Mouse (Mus musculus) gastrocnemius, adult 2 months (tissue): Measurements from ENCODE around the gene Tcf12. TPM values are rescaled to one million over a fixed set of nuclear protein-coding genes. Genes with fewer than 3 reads are reported as not detected.

ENCODE experiments used
- DNase-seq: peaks from one replicate; pipeline ENCODE4 v3.0.0; 2022
- H3K27ac ChIP-seq: fragments of 200-600 bp; 2 replicates; pipeline ENCODE4 v1.8.1; 2022; ENCODE audit warnings: mild to moderate bottlenecking
- H3K4me3 ChIP-seq: fragments of 200-600 bp; 2 replicates; pipeline ENCODE4 v1.8.1; 2022; ENCODE audit warnings: mild to moderate bottlenecking, moderate library complexity
- CTCF ChIP-seq: fragments of 200-600 bp; IDR thresholded peaks from 2 replicates; pipeline ENCODE4 v1.8.1; 2022; ENCODE audit warnings: antibody characterized with exemption, mild to moderate bottlenecking, moderate library complexity
- intact Hi-C: fragments of 180-260 bp; cut with DNase I; formaldehyde crosslinking; loops from one replicate; pipeline ENCODE4 v1.15.1; 2025
- total RNA-seq, 2 experiments: library from RNA; stranded (reverse); gene quantifications; 2 replicates each; pipeline ENCODE4 v1.2.3; 2021

Tcf12 gene
- total RNA-seq, 2 experiments from 2014 or later = 24.3 to 32.1 TPM

GRCm38 (mm10) chr9:71836366-71836765 is 275.3 kb downstream of the Tcf12 start:
- no peak for DNase-seq
- H3K4me3 ChIP-seq = no peak overlapping the region
- intact Hi-C loops = loop anchor here (10.0 kb wide), 1 partner anchor 118 kb away; no protein-coding TSS in a partner anchor
- TF ChIP-seq CTCF = no peak
- no peak overlapping the region for H3K27ac ChIP-seq

DNA sequence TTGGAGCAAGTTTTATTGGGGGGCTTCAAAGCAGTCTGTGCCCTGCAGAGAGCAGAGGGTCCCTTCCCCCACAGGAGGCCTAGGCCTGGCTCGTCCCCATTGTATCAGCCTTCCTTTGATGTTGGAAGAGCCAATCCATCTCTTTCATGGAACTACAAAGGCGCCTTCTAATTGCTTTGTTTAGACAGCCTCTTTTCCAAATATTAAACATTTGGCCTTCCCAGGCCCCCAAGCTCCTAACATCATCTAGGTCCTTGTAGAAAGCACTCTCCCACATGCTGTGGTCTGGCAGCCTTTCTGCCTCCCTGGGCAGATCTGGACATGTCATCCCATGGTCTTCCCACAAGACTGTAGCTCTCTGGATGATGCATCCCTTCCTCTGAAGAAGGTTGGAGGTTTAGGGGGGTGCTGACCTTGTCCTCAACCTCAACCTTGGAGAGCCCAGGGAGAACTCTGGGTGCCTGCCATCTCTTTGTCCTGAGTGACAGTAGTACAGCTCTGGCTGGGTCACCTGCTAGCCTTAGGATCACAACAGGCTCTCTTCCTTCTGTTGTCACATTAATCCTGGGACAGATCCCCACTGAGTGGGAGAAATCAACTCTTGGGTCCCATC is 276.4 kb downstream of the Tcf12 start:
- TF ChIP-seq CTCF = no peak
- intact Hi-C loops = loop anchor here (10.0 kb wide), 1 partner anchor 119 kb away; no protein-coding TSS in a partner anchor
- H3K27ac ChIP-seq = no peak overlapping the region
- DNase-seq = no peak
- no peak overlapping the region for H3K4me3 ChIP-seq

- H3K4me3 ChIP-seq = no peak overlapping the region
- no peak for DNase-seq
- intact Hi-C loops = loop anchor here (5.0 to 10.0 kb wide), 2 partner anchors 120 to 573 kb away; no protein-coding TSS in a partner anchor
- TF ChIP-seq CTCF = no peak
- no peak overlapping the region for H3K27ac ChIP-seq
Measured at GRCm38 (mm10) chr9:71834707-71835106, 277.0 kb downstream of the Tcf12 start.

DNA sequence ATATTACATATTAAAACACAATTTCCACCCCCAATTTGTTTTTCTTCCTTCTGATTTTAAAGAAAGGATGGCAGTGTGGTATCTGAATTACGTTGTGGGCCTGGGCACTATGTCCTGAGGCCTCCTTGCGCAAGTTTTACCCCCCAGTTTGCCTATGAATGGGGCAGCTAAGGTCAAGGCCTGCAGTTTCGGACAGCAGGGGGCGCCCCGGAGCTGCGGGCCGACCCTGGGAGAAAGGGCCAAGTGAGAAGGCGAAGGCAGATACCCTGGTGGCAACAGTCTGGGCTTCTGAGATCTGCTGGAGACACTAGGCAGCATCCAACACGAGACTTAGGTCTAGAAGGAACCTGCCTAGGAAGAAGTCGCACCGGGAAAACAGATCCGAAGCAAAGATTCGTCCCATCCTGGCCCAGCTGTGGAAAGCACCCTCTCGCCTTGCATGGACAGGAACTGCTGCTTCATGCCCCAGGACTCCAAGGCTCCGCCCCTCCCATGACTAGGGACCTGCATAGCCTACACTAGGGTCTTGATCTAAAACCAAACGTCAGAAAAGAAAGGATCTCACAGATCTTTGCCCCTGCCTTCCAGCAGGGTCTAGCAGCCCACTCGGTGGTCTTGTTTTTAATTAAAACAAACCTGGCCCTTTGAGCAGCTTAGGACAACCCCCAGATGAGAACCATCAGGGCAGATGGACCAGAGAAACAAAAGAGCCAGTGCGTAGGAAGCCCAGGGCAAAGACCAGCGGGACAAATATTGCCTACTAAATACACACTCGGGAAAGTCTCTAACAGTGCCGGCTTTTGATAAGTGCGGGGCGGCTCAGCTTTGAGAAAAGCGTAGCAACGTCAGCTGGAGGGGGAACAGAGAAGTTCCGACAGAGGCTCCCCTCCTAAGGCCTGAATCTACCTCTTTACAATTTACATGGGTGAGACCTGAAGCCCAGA is 279.6 kb downstream of the Tcf12 start:
- no peak overlapping the region for H3K4me3 ChIP-seq
- intact Hi-C loops = loop anchor here (1.0 to 10.0 kb wide), 3 partner anchors 123 to 575 kb away; no protein-coding TSS in a partner anchor
- TF ChIP-seq CTCF = no peak; the same call in 1 of the 2 replicates
- DNase-seq = peak; percentile 88
- H3K27ac ChIP-seq = no peak overlapping the region

DNA sequence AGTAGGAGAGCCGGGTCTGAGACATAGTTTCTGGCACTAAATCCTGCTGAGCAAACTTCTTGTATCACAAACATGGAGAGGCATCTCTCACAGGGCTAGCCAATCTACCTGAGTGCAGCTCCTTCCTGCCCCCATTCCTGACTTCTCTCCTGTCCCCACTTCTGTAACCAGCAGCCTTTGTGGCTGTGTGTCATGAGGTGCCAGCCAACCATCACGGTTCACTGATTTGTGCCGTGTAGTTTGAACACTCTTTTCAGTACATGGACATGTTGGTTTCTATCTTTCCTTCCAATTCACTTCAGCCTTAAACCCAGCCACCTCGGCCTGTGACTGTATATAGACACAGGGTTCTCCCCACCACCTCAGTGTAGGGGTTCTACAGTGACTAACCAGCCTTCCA is 280.7 kb downstream of the Tcf12 start:
- Histone ChIP-seq H3K27ac (no peak overlapping the region), H3K4me3 (no peak overlapping the region)
- TF ChIP-seq CTCF = no peak
- intact Hi-C loops = loop anchor here (1.0 to 10.0 kb wide), 3 partner anchors 124 to 576 kb away; no protein-coding TSS in a partner anchor
- DNase-seq = no peak

DNA sequence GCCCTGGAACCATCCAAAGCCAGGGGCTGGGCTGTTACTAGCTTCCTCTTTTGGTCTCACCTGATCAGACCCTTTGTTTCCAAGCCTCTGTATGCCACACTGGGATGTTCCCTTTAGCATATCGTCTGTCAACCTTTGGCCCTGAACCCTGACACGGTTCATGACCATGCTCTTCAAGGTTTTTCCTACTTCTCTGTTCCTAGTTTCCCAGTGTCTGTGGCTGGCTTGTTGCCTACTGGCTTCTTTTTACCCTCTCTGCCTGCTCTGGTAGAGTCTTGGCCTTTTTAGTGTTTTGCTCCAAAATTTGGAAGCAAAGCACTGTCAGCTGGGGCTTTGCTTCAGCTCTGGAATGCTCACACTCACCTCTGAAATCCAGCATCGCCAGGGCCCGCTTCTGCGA is 281.3 kb downstream of the Tcf12 start:
- DNase-seq = no peak
- Histone ChIP-seq H3K4me3 (no peak overlapping the region), H3K27ac (peak overlapping the region; percentile 53)
- intact Hi-C loops = loop anchor here (5.0 to 10.0 kb wide), 2 partner anchors 124 to 577 kb away; no protein-coding TSS in a partner anchor
- TF ChIP-seq CTCF = no peak

- no peak for TF ChIP-seq CTCF
- Histone ChIP-seq H3K4me3 (no peak overlapping the region), H3K27ac (peak overlapping the region; percentile 53)
- intact Hi-C loops = loop anchor here (5.0 to 10.0 kb wide), 2 partner anchors 125 to 578 kb away; no protein-coding TSS in a partner anchor
- DNase-seq = no peak
Measured at GRCm38 (mm10) chr9:71829753-71830152, 281.9 kb downstream of the Tcf12 start.

DNA sequence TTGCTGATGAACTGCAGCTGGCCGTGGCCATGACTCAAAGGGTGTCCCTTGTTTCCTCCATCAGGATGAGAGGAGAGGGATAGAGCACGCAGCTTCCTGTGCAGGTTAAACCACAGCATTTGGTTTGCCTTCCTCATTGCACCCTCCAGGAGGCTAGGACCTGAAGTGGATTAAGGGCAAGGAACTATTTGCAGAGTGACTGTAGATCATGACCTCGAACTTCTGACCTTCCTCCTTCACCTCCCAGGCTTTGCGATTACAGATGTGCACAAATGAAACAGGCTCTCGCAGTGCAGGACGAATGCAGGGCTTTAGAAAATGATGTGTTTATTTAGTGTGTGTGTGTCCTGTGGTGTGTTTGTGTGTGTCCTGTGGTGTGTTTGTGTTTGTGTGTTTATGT is 282.5 kb downstream of the Tcf12 start:
- TF ChIP-seq CTCF = no peak
- no peak for DNase-seq
- no peak overlapping the region for H3K4me3 ChIP-seq
- peak overlapping the region; percentile 3; the same call in 1 of the 2 replicates for H3K27ac ChIP-seq
- intact Hi-C loops = no loop called here

- intact Hi-C loops = no loop called here
Measured at GRCm38 (mm10) chr9:71827371-71827770, 284.3 kb downstream of the Tcf12 start.

DNA sequence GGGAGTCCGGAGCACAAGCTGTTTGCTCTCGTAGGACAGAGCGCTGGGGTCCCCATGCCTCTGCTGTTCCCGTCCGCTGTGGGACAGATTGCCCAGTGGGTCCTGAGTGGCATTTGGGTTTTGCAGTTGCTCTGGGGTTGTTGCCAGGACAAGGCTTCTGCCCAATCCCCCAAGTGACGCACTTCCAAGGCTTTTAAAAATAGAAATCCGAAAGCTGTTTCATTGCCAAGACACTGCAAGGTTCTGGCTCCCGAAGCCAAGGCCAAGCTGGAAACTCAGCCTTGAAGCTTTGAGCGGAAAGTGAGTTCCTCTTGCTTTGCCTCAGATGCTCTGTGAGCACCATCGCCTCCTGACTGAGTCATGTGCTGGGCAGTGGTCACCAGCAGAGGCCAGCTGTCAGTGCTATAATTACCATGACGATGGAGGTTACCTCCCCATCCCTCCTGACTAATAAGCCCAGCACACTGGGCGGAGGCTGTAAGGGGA is 285.6 kb downstream of the Tcf12 start:
- no peak for TF ChIP-seq CTCF
- peak overlapping the region; percentile 60 for H3K4me3 ChIP-seq
- H3K27ac ChIP-seq = peak overlapping the region; percentile 86
- intact Hi-C loops = no loop called here
- DNase-seq = peak; percentile 81

More at GRCm38 (mm10) chr9:71827371-71827770, 284.3 kb downstream of the Tcf12 start:
- H3K27ac ChIP-seq = peak overlapping the region; percentile 86
- TF ChIP-seq CTCF = no peak
- DNase-seq = no peak
- H3K4me3 ChIP-seq = no peak overlapping the region

- intact Hi-C loops = no loop called here
- Histone ChIP-seq H3K27ac (no peak overlapping the region), H3K4me3 (no peak overlapping the region)
- no peak for TF ChIP-seq CTCF
- no peak for DNase-seq
Measured at GRCm38 (mm10) chr9:71822003-71822402, 289.7 kb downstream of the Tcf12 start.

DNA sequence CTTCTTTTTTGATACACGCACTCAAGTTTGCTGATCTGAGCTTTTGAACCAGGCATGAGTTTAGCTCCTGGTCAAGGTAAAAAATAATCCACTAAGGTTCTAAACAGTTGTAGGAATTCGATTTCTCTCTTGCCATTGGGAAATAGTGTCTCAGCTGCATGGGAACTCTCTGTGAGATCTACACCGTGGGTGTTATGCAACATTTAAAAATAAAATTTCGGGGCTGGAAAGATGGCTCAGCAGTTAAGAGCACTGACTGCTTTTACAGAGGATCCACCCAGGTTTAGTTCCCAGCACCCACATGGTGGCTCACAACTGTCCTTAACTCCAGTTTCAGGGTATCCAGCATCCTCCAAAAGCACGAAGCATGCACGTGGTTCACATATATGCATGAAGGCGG is 293.2 kb downstream of the Tcf12 start:
- no peak for TF ChIP-seq CTCF
- Histone ChIP-seq H3K27ac (no peak overlapping the region; the same call in none of the 2 replicates), H3K4me3 (no peak overlapping the region)
- intact Hi-C loops = no loop called here
- no peak for DNase-seq
